Mouse (Mus musculus) granulocyte monocyte progenitor cell, adult 5-6 weeks (primary cell): ENCODE results near the gene Bcl9l. TPM values are rescaled to one million over a fixed set of nuclear protein-coding genes. Genes with fewer than 3 reads are reported as not detected.

ENCODE experiments used
- ATAC-seq: replicated peaks from 2 replicates; pipeline ENCODE4 v1.8.0; 2016; ENCODE audit warnings: mild to moderate bottlenecking, moderate TSS enrichment, inconsistent platforms; ENCODE audit not compliant: poor library complexity, severe bottlenecking
- total RNA-seq, 2 experiments: library from RNA; stranded (forward) in 1 of 2; stranded (reverse) in 1 of 2; fragments of 200-712, 200-1000 nt in 1 of 2; fragments of >200 nt in 1 of 2; fragmentation: Nextera tagmentation in 1 of 2; gene quantifications; 2 replicates each; pipeline ENCODE4 v1.2.3; 2014 to 2017

The Bcl9l gene
- total RNA-seq, 2 experiments from 2014 or later = 2.6 to 8.7 TPM

- no peak for ATAC-seq
These were observed 50.5 kb downstream of the Bcl9l start for GRCm38 (mm10) chr9:44532991-44533580.

GRCm38 (mm10) chr9:44537625-44538301 lies 55.1 kb downstream of the Bcl9l start:
- ATAC-seq = peak; percentile 85

- no peak for ATAC-seq
These were observed 57.3 kb downstream of the Bcl9l start for GRCm38 (mm10) chr9:44539816-44540421.

- ATAC-seq = no peak
These were observed 58.1 kb downstream of the Bcl9l start for GRCm38 (mm10) chr9:44540676-44541075.

GRCm38 (mm10) chr9:44542364-44542763 lies 59.7 kb downstream of the Bcl9l start:
- no peak for ATAC-seq

GRCm38 (mm10) chr9:44544986-44545385 lies 62.4 kb downstream of the Bcl9l start:
- ATAC-seq = no peak

- peak; percentile 64 for ATAC-seq
These were observed 66.0 kb downstream of the Bcl9l start for GRCm38 (mm10) chr9:44548412-44549152.

GRCm38 (mm10) chr9:44551138-44551537 lies 68.5 kb downstream of the Bcl9l start:
- peak; percentile 83 for ATAC-seq

GRCm38 (mm10) chr9:44552161-44552560 lies 69.5 kb downstream of the Bcl9l start:
- ATAC-seq = 0 out of 2 replicates have a peak, but pooled peaks have one; percentile 20

Other genes with a start within 250 kb of the Bcl9l start
- gene Cbl, start 248.8 kb upstream of the Bcl9l start, total RNA-seq (2014; fragmentation: Nextera tagmentation) = 89.7 and 108 TPM in 2 replicates
- gene Cbl, start 248.8 kb upstream of the Bcl9l start, total RNA-seq (2017) = 40.3 and 42.9 TPM in 2 replicates
- gene Ccdc153, start 242.1 kb upstream of the Bcl9l start, total RNA-seq (2014; fragmentation: Nextera tagmentation) = not detected in 2 replicates
- gene Ccdc153, start 242.1 kb upstream of the Bcl9l start, total RNA-seq (2017) = not detected in 2 replicates
- gene Pdzd3, start 231.4 kb upstream of the Bcl9l start, total RNA-seq (2014; fragmentation: Nextera tagmentation) = not detected in 2 replicates
- 0.22 TPM in 1 of 2 replicates, not detected in the other for gene Pdzd3, start 231.4 kb upstream of the Bcl9l start, total RNA-seq (2017)
- gene Nlrx1, start 214.2 kb upstream of the Bcl9l start, total RNA-seq (2014; fragmentation: Nextera tagmentation) = 4.9 and 11.1 TPM in 2 replicates
- 7.3 and 8.4 TPM in 2 replicates for gene Nlrx1, start 214.2 kb upstream of the Bcl9l start, total RNA-seq (2017)
- 0.21 TPM in 1 of 2 replicates, not detected in the other for gene Abcg4, start 194.2 kb upstream of the Bcl9l start, total RNA-seq (2014; fragmentation: Nextera tagmentation)
- gene Abcg4, start 194.2 kb upstream of the Bcl9l start, total RNA-seq (2017) = not detected in 2 replicates
- 12.7 TPM in 2 replicates for gene Hinfp, start 177.2 kb upstream of the Bcl9l start, total RNA-seq (2014; fragmentation: Nextera tagmentation)
- 11.6 and 12.2 TPM in 2 replicates for gene Hinfp, start 177.2 kb upstream of the Bcl9l start, total RNA-seq (2017)
- 8.3 and 17.5 TPM in 2 replicates for gene C2cd2l, start 162.5 kb upstream of the Bcl9l start, total RNA-seq (2014; fragmentation: Nextera tagmentation)
- gene C2cd2l, start 162.5 kb upstream of the Bcl9l start, total RNA-seq (2017) = 4.2 and 5.9 TPM in 2 replicates
- gene Dpagt1, start 156.8 kb upstream of the Bcl9l start, total RNA-seq (2014; fragmentation: Nextera tagmentation) = 41.0 and 48.8 TPM in 2 replicates
- gene Dpagt1, start 156.8 kb upstream of the Bcl9l start, total RNA-seq (2017) = 18.2 and 26.4 TPM in 2 replicates
- gene H2afx, start 148.1 kb upstream of the Bcl9l start, total RNA-seq (2014; fragmentation: Nextera tagmentation) = 76.3 and 96.9 TPM in 2 replicates
- 298 and 423 TPM in 2 replicates for gene H2afx, start 148.1 kb upstream of the Bcl9l start, total RNA-seq (2017)
- gene Hmbs, start 138.6 kb upstream of the Bcl9l start, total RNA-seq (2014; fragmentation: Nextera tagmentation) = 64.3 and 92.6 TPM in 2 replicates
- gene Hmbs, start 138.6 kb upstream of the Bcl9l start, total RNA-seq (2017) = 32.2 and 47.4 TPM in 2 replicates
- gene Vps11, start 121.2 kb upstream of the Bcl9l start, total RNA-seq (2014; fragmentation: Nextera tagmentation) = 25.8 and 27.1 TPM in 2 replicates
- 21.1 and 21.5 TPM in 2 replicates for gene Vps11, start 121.2 kb upstream of the Bcl9l start, total RNA-seq (2017)
- gene Hyou1, start 103.3 kb upstream of the Bcl9l start, total RNA-seq (2014; fragmentation: Nextera tagmentation) = 126 and 142 TPM in 2 replicates
- 187 and 212 TPM in 2 replicates for gene Hyou1, start 103.3 kb upstream of the Bcl9l start, total RNA-seq (2017)
- 32.3 and 35.5 TPM in 2 replicates for gene Slc37a4, start 86.0 kb upstream of the Bcl9l start, total RNA-seq (2014; fragmentation: Nextera tagmentation)
- gene Slc37a4, start 86.0 kb upstream of the Bcl9l start, total RNA-seq (2017) = 33.5 and 34.2 TPM in 2 replicates
- gene Rps25, start 75.7 kb upstream of the Bcl9l start, total RNA-seq (2014; fragmentation: Nextera tagmentation) = 4,415 and 4,988 TPM in 2 replicates
- gene Rps25, start 75.7 kb upstream of the Bcl9l start, total RNA-seq (2017) = 2,316 and 2,478 TPM in 2 replicates
- gene Trappc4, start 75.2 kb upstream of the Bcl9l start, total RNA-seq (2014; fragmentation: Nextera tagmentation) = 52.2 and 78.5 TPM in 2 replicates
- gene Trappc4, start 75.2 kb upstream of the Bcl9l start, total RNA-seq (2017) = 37.7 and 39.6 TPM in 2 replicates
- 22.4 and 46.8 TPM in 2 replicates for gene Ccdc84, start 64.3 kb upstream of the Bcl9l start, total RNA-seq (2014; fragmentation: Nextera tagmentation)
- gene Ccdc84, start 64.3 kb upstream of the Bcl9l start, total RNA-seq (2017) = 22.5 and 45.1 TPM in 2 replicates
- not detected in 2 replicates for gene Foxr1, start 41.7 kb upstream of the Bcl9l start, total RNA-seq (2014; fragmentation: Nextera tagmentation)
- not detected in 2 replicates for gene Foxr1, start 41.7 kb upstream of the Bcl9l start, total RNA-seq (2017)
- not detected in 2 replicates for gene Upk2, start 27.8 kb upstream of the Bcl9l start, total RNA-seq (2014; fragmentation: Nextera tagmentation)
- gene Upk2, start 27.8 kb upstream of the Bcl9l start, total RNA-seq (2017) = not detected in 2 replicates
- not detected in 2 replicates for gene Cxcr5, start 79.1 kb downstream of the Bcl9l start, total RNA-seq (2014; fragmentation: Nextera tagmentation)
- not detected in 2 replicates for gene Cxcr5, start 79.1 kb downstream of the Bcl9l start, total RNA-seq (2017)
- gene Ddx6, start 122.1 kb downstream of the Bcl9l start, total RNA-seq (2014; fragmentation: Nextera tagmentation) = 72.4 and 75.7 TPM in 2 replicates
- gene Ddx6, start 122.1 kb downstream of the Bcl9l start, total RNA-seq (2017) = 79.6 and 80.6 TPM in 2 replicates
- not detected in 2 replicates for gene Treh, start 190.4 kb downstream of the Bcl9l start, total RNA-seq (2014; fragmentation: Nextera tagmentation)
- not detected in 2 replicates for gene Treh, start 190.4 kb downstream of the Bcl9l start, total RNA-seq (2017)